Mouse (Mus musculus) limb, embryonic 14.5 days (tissue): ENCODE results near the gene Ago1. TPM values are rescaled to one million over a fixed set of nuclear protein-coding genes. Genes with fewer than 3 reads are reported as not detected.

Source experiments
- ATAC-seq: fragments of 200-750 bp; cut with Nextera tagmentation; 2 replicates; pipeline ENCODE4 v1.8.0; 2017; ENCODE audit warnings: low read depth, moderate number of reproducible peaks, moderate TSS enrichment; ENCODE audit not compliant: low FRiP score
- DNase-seq: peaks from one replicate; pipeline ENCODE4 v3.0.0-alpha.2; 2015; ENCODE audit warnings: low spot score
- H3K27ac ChIP-seq: fragments of 300-500 bp; sonication (generic); replicated peaks from 2 replicates; pipeline ENCODE4 v1.5.1; 2014; ENCODE audit warnings: low read depth, mild to moderate bottlenecking, low read length, moderate library complexity, mixed read lengths
- H3K27me3 ChIP-seq: fragments of 300-500 bp; sonication (generic); 2 replicates; pipeline ENCODE4 v1.6.1; 2014; ENCODE audit warnings: low read length, mixed read lengths; ENCODE audit not compliant: control insufficient read depth, insufficient read depth
- H3K36me3 ChIP-seq: fragments of 300-500 bp; sonication (generic); 2 replicates; pipeline ENCODE4 v1.6.1; 2014; ENCODE audit warnings: mild to moderate bottlenecking, low read length, moderate library complexity, mixed read lengths; ENCODE audit not compliant: control insufficient read depth, insufficient read depth
- H3K4me1 ChIP-seq: fragments of 300-500 bp; sonication (generic); 2 replicates; pipeline ENCODE4 v1.6.1; 2014; ENCODE audit warnings: antibody characterized with exemption, low read length, mixed read lengths; ENCODE audit not compliant: control insufficient read depth, insufficient read depth
- H3K4me2 ChIP-seq: fragments of 300-500 bp; sonication (generic); replicated peaks from 2 replicates; pipeline ENCODE4 v1.6.1; 2014; ENCODE audit warnings: low read depth, mild to moderate bottlenecking, low read length, moderate library complexity; ENCODE audit not compliant: severe bottlenecking
- H3K4me3 ChIP-seq: fragments of 300-500 bp; sonication (generic); replicated peaks from 2 replicates; pipeline ENCODE4 v1.5.1; 2014; ENCODE audit warnings: low read length
- H3K9ac ChIP-seq: fragments of 300-500 bp; sonication (generic); 2 replicates; pipeline ENCODE4 v1.6.1; 2014; ENCODE audit warnings: mild to moderate bottlenecking, low read depth, low read length, moderate library complexity; ENCODE audit not compliant: severe bottlenecking
- H3K9me3 ChIP-seq: fragments of 300-500 bp; sonication (generic); 2 replicates; pipeline ENCODE4 v1.6.1; 2016; ENCODE audit warnings: low read length; ENCODE audit not compliant: control insufficient read depth
- POLR2A ChIP-seq: fragments of 200-500 bp; IDR thresholded peaks from 2 replicates; pipeline ENCODE4 v1.8.0; 2012; ENCODE audit warnings: inconsistent platforms, mild to moderate bottlenecking, moderate library complexity, borderline replicate concordance; ENCODE audit not compliant: insufficient read depth, insufficient read length; ENCODE audit errors: extremely low read depth
- WGBS: fragments of 180-500 bp; shearing (Covaris S2); extraction: QIAGEN DNeasy Blood & Tissue Kit; methylation state at CpG from one replicate; pipeline ENCODE4 v1.1.7; 2014; 5-methylcytosine and 5-hydroxymethylcytosine counted together
- polyA plus RNA-seq, 2 experiments: library from polyadenylated mRNA; depleted of rRNA in 1 of 2; stranded (reverse) in 1 of 2; unstranded in 1 of 2; fragments of >200 nt; fragmentation: Nextera tagmentation in 1 of 2; extraction: Ambion mirVana in 1 of 2; gene quantifications; 2 replicates each; pipeline versions ENCODE4 v1.2.1 to v1.2.3; 2012 to 2014

Gene Ago1
- polyA plus RNA-seq, 2 experiments: 7.2 to 22.6 TPM

GRCm38 (mm10) chr4:126502977-126503309 is 34.6 kb upstream of the Ago1 start:
- ATAC-seq (no peak), DNase-seq (no peak)
- H3K4me2 ChIP-seq: no peak overlapping the region
- whole genome bisulfite sequencing: 60% methylated on average over 8 of the region's 8 CpGs
- H3K27me3 ChIP-seq: no peaks in the 10 kb centered on the region
- no peak for TF ChIP-seq POLR2A
- H3K36me3 ChIP-seq: peaks cover 12% of the 10 kb centered on the region
- H3K4me1 ChIP-seq: no peaks in the 10 kb centered on the region
- no peak overlapping the region for H3K4me3 ChIP-seq
- H3K9ac ChIP-seq: no peak overlapping the region
- no peak overlapping the region for H3K27ac ChIP-seq
- H3K9me3 ChIP-seq: no peaks in the 10 kb centered on the region

GRCm38 (mm10) chr4:126502141-126502976 is 34.0 kb upstream of the Ago1 start:
- no peak for DNase-seq
- no peak overlapping the region for H3K4me2 ChIP-seq
- H3K36me3 ChIP-seq: peaks cover 9% of the 10 kb centered on the region
- no peak overlapping the region for H3K9ac ChIP-seq
- no peak for ATAC-seq
- no peaks in the 10 kb centered on the region for H3K4me1 ChIP-seq
- 67% methylated on average over 6 of the region's 6 CpGs for WGBS
- no peak overlapping the region for H3K4me3 ChIP-seq
- no peaks in the 10 kb centered on the region for H3K9me3 ChIP-seq
- H3K27ac ChIP-seq: no peak overlapping the region
- TF ChIP-seq POLR2A: no peak
- no peaks in the 10 kb centered on the region for H3K27me3 ChIP-seq

- Histone ChIP-seq H3K27me3 (no peaks in the 10 kb centered on the region), H3K27ac (no peak overlapping the region), H3K4me1 (no peaks in the 10 kb centered on the region), H3K4me3 (no peak overlapping the region), H3K9ac (no peak overlapping the region), H3K4me2 (no peak overlapping the region), H3K9me3 (no peaks in the 10 kb centered on the region), H3K36me3 (peaks cover 4% of the 10 kb centered on the region; the same call in 1 of the 2 replicates)
- TF ChIP-seq POLR2A: no peak
- no peak for ATAC-seq
- no peak for DNase-seq
- WGBS: 82% methylated on average over 1 of the region's 1 CpGs
Measured at GRCm38 (mm10) chr4:126498601-126499000, 30.2 kb upstream of the Ago1 start.

GRCm38 (mm10) chr4:126496963-126497362 is 28.6 kb upstream of the Ago1 start:
- ATAC-seq: no peak
- Histone ChIP-seq H3K4me3 (no peak overlapping the region), H3K36me3 (peaks cover 15% of the 10 kb centered on the region; the same call in 1 of the 2 replicates), H3K4me2 (no peak overlapping the region), H3K27me3 (no peaks in the 10 kb centered on the region), H3K27ac (no peak overlapping the region), H3K9me3 (no peaks in the 10 kb centered on the region), H3K9ac (no peak overlapping the region), H3K4me1 (no peaks in the 10 kb centered on the region)
- no peak for TF ChIP-seq POLR2A
- 55% methylated on average over 2 of the region's 2 CpGs for WGBS
- DNase-seq: no peak

- H3K4me2 ChIP-seq: no peak overlapping the region
- no peak overlapping the region for H3K4me3 ChIP-seq
- H3K27ac ChIP-seq: no peak overlapping the region
- H3K27me3 ChIP-seq: no peaks in the 10 kb centered on the region
- 60% methylated on average over 5 of the region's 5 CpGs for WGBS
- no peak for ATAC-seq
- H3K4me1 ChIP-seq: no peaks in the 10 kb centered on the region
- DNase-seq: peak; percentile 12
- H3K36me3 ChIP-seq: peaks cover 15% of the 10 kb centered on the region; the same call in 1 of the 2 replicates
- H3K9me3 ChIP-seq: no peaks in the 10 kb centered on the region
- H3K9ac ChIP-seq: no peak overlapping the region
- no peak for TF ChIP-seq POLR2A
Measured at GRCm38 (mm10) chr4:126495942-126496790, 27.8 kb upstream of the Ago1 start.
